Mouse (Mus musculus): ENCODE data around the gene Slco1c1. TPM values are rescaled to one million over a fixed set of nuclear protein-coding genes. Genes with fewer than 3 reads are reported as not detected.

Gene Slco1c1
- total RNA-seq, 1 experiment, result not detected

- DNase-seq (ENCODE audit: low read depth, low spot score), result no peak
- TF ChIP-seq MAFK (IDR thresholded peaks at IDR 0.05; ENCODE audit: insufficient read depth, low read depth, low read length) (no peak), ZNF384 (IDR thresholded peaks at IDR 0.05; ENCODE audit: low read depth, low read length) (no peak), HCFC1 (IDR thresholded peaks at IDR 0.05; ENCODE audit: borderline replicate concordance, insufficient read depth, low read length) (no peak), ZC3H11A (IDR thresholded peaks at IDR 0.05; ENCODE audit: borderline replicate concordance, low read depth, low read length) (no peak)
- Histone ChIP-seq H3K36me3 (ENCODE audit: control insufficient read depth, insufficient read depth, low read length, poor library complexity, severe bottlenecking) (no peaks in the 10 kb centered on the region), H3K9me3 (ENCODE audit: control insufficient read depth, insufficient read depth, low read depth, low read length) (no peaks in the 10 kb centered on the region), H3K4me3 (ENCODE audit: insufficient read depth in 1 of 2, low read depth in 1 of 2, low read length in 2 of 2, poor library complexity in 1 of 2, severe bottlenecking in 1 of 2) (no peak overlapping the region), H3K9ac (ENCODE audit: insufficient read depth, low read depth, low read length, poor library complexity, severe bottlenecking) (no peak overlapping the region), H3K4me1 (ENCODE audit: control insufficient read depth in 2 of 2, insufficient read depth in 2 of 2, low read length in 2 of 2, poor library complexity in 1 of 2) (no peaks in the 10 kb centered on the region), H3K27ac (ENCODE audit: insufficient read depth, low read depth, low read length, poor library complexity, severe bottlenecking) (no peak overlapping the region)
- in situ Hi-C loops (cut with MboI; ENCODE audit: low sequenced_read_pairs in 2 of 2, unreplicated experiment in 2 of 2), result no loop called here
Observed at GRCm38 (mm10) chr6:141541136-141541535, 17.0 kb downstream of the Slco1c1 start.

GRCm38 (mm10) chr6:141543344-141543743 lies 19.2 kb downstream of the Slco1c1 start:
- H3K9me3 ChIP-seq (ENCODE audit: control insufficient read depth, insufficient read depth, low read depth, low read length), result no peaks in the 10 kb centered on the region
- in situ Hi-C loops (cut with MboI; ENCODE audit: low sequenced_read_pairs in 2 of 2, unreplicated experiment in 2 of 2), result no loop called here
- TF ChIP-seq ZC3H11A (IDR thresholded peaks at IDR 0.05; ENCODE audit: borderline replicate concordance, low read depth, low read length) (no peak), ZNF384 (IDR thresholded peaks at IDR 0.05; ENCODE audit: low read depth, low read length) (no peak), HCFC1 (IDR thresholded peaks at IDR 0.05; ENCODE audit: borderline replicate concordance, insufficient read depth, low read length) (no peak), MAFK (IDR thresholded peaks at IDR 0.05; ENCODE audit: insufficient read depth, low read depth, low read length) (no peak), CHD2 (IDR thresholded peaks at IDR 0.05; ENCODE audit: low read depth, low read length) (no peak)
- H3K36me3 ChIP-seq (ENCODE audit: control insufficient read depth, insufficient read depth, low read length, poor library complexity, severe bottlenecking), result no peaks in the 10 kb centered on the region
- H3K4me3 ChIP-seq (ENCODE audit: insufficient read depth in 1 of 2, low read depth in 1 of 2, low read length in 2 of 2, poor library complexity in 1 of 2, severe bottlenecking in 1 of 2), result no peak overlapping the region
- no peak for DNase-seq (ENCODE audit: low read depth, low spot score)
- H3K4me1 ChIP-seq (ENCODE audit: control insufficient read depth in 2 of 2, insufficient read depth in 2 of 2, low read length in 2 of 2, poor library complexity in 1 of 2), result no peaks in the 10 kb centered on the region
- H3K27ac ChIP-seq (ENCODE audit: insufficient read depth, low read depth, low read length, poor library complexity, severe bottlenecking), result no peak overlapping the region
- H3K9ac ChIP-seq (ENCODE audit: insufficient read depth, low read depth, low read length, poor library complexity, severe bottlenecking), result no peak overlapping the region

- H3K9me3 ChIP-seq (ENCODE audit: control insufficient read depth, insufficient read depth, low read depth, low read length), result no peaks in the 10 kb centered on the region
- DNase-seq (ENCODE audit: low read depth, low spot score), result no peak
- TF ChIP-seq CHD2 (IDR thresholded peaks at IDR 0.05; ENCODE audit: low read depth, low read length), result no peak
- TF ChIP-seq MAFK (IDR thresholded peaks at IDR 0.05; ENCODE audit: insufficient read depth, low read depth, low read length), result no peak
- no peak for TF ChIP-seq ZC3H11A (IDR thresholded peaks at IDR 0.05; ENCODE audit: borderline replicate concordance, low read depth, low read length)
- TF ChIP-seq ZNF384 (IDR thresholded peaks at IDR 0.05; ENCODE audit: low read depth, low read length), result no peak
- TF ChIP-seq HCFC1 (IDR thresholded peaks at IDR 0.05; ENCODE audit: borderline replicate concordance, insufficient read depth, low read length), result no peak
- in situ Hi-C loops (cut with MboI; ENCODE audit: low sequenced_read_pairs in 2 of 2, unreplicated experiment in 2 of 2), result no loop called here
- H3K9ac ChIP-seq (ENCODE audit: insufficient read depth, low read depth, low read length, poor library complexity, severe bottlenecking), result no peak overlapping the region
- no peaks in the 10 kb centered on the region; the same call in 1 of the 2 replicates for H3K36me3 ChIP-seq (ENCODE audit: control insufficient read depth, insufficient read depth, low read length, poor library complexity, severe bottlenecking)
- no peaks in the 10 kb centered on the region for H3K4me1 ChIP-seq (ENCODE audit: control insufficient read depth in 2 of 2, insufficient read depth in 2 of 2, low read length in 2 of 2, poor library complexity in 1 of 2)
- H3K27ac ChIP-seq (ENCODE audit: insufficient read depth, low read depth, low read length, poor library complexity, severe bottlenecking), result no peak overlapping the region
- H3K4me3 ChIP-seq (ENCODE audit: insufficient read depth in 1 of 2, low read depth in 1 of 2, low read length in 2 of 2, poor library complexity in 1 of 2, severe bottlenecking in 1 of 2), result no peak overlapping the region
Observed at GRCm38 (mm10) chr6:141558118-141558517, 34.0 kb downstream of the Slco1c1 start.

GRCm38 (mm10) chr6:141567366-141567765 lies 43.2 kb downstream of the Slco1c1 start:
- no peak for DNase-seq (ENCODE audit: low read depth, low spot score)
- H3K36me3 ChIP-seq (ENCODE audit: control insufficient read depth, insufficient read depth, low read length, poor library complexity, severe bottlenecking), result no peaks in the 10 kb centered on the region; the same call in 1 of the 2 replicates
- H3K4me1 ChIP-seq (ENCODE audit: control insufficient read depth in 2 of 2, insufficient read depth in 2 of 2, low read length in 2 of 2, poor library complexity in 1 of 2), result no peaks in the 10 kb centered on the region
- in situ Hi-C loops (cut with MboI; ENCODE audit: low sequenced_read_pairs in 2 of 2, unreplicated experiment in 2 of 2), result no loop called here
- no peak overlapping the region for H3K4me3 ChIP-seq (ENCODE audit: insufficient read depth in 1 of 2, low read depth in 1 of 2, low read length in 2 of 2, poor library complexity in 1 of 2, severe bottlenecking in 1 of 2)
- no peaks in the 10 kb centered on the region for H3K9me3 ChIP-seq (ENCODE audit: control insufficient read depth, insufficient read depth, low read depth, low read length)
- no peak overlapping the region for H3K9ac ChIP-seq (ENCODE audit: insufficient read depth, low read depth, low read length, poor library complexity, severe bottlenecking)
- TF ChIP-seq ZC3H11A (IDR thresholded peaks at IDR 0.05; ENCODE audit: borderline replicate concordance, low read depth, low read length) (no peak), MAFK (IDR thresholded peaks at IDR 0.05; ENCODE audit: insufficient read depth, low read depth, low read length) (no peak), HCFC1 (IDR thresholded peaks at IDR 0.05; ENCODE audit: borderline replicate concordance, insufficient read depth, low read length) (no peak), CHD2 (IDR thresholded peaks at IDR 0.05; ENCODE audit: low read depth, low read length) (no peak), ZNF384 (IDR thresholded peaks at IDR 0.05; ENCODE audit: low read depth, low read length) (no peak)
- H3K27ac ChIP-seq (ENCODE audit: insufficient read depth, low read depth, low read length, poor library complexity, severe bottlenecking), result no peak overlapping the region
